Mouse (Mus musculus): Measurements from ENCODE around the gene Ncoa7. TPM values are rescaled to one million over a fixed set of nuclear protein-coding genes. Genes with fewer than 3 reads are reported as not detected.

The Ncoa7 gene
- total and polyA plus RNA-seq, 3 experiments = 16.3 to 50.1 (median 16.6) TPM

DNA sequence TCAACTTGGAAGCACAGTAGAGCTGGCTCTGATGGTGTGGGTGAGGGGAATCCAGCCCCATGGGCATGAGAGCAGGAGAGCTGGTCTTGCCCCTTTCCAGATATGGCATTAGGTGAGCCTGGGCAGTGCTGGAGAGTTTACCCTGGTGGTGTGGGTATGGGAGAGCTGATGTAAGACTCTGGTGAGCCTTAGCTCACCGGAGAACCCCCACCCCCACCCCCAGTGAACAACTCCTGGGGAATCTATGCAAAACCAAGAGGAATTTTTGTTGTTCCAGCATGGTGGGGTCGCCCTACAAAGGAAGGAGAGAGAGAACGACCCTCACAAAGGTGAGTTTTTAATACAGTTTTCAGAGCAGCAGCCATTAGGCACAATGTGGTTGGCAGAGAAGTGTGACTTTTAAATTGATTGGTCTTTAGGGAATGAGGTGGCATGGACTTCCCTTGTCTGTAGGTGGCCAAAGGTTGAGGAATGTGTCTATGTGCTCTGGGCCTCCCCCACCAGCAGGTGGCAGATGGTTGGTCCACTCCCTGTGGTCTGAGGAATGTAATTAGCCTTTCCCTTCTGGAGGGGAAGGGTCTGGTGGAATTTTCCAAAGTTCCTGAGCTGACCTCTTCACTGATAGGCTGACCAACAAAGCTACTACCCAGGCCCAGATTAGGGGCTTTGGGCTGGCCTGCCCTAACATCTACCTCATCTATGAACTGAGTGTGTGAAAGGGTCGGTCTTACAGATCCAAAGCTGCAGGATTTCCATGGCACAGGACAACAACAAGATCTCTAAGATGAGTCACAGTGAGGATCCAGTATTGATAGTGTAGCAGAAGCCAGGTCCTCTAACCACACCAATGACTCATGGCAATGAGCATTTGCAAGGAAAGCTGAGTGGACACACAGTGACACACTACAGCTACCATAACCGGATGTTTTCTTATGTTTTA is 73.7 kb downstream of the Ncoa7 start:
- Histone ChIP-seq H3K4me1 (ENCODE audit: insufficient read depth, low read depth, low read length) (peaks cover 15% of the 10 kb centered on the region), H3K4me3 (ENCODE audit: low read depth, low read length) (no peak overlapping the region), H3K27me3 (ENCODE audit: insufficient read depth, low read length) (no peaks in the 10 kb centered on the region), H3K9me3 (replicated peaks) (no peaks in the 10 kb centered on the region), H3K36me3 (replicated peaks) (peaks cover 31% of the 10 kb centered on the region)
- DNase-seq (ENCODE audit: low spot score) (no peak), ATAC-seq (ENCODE audit: extremely low read depth, insufficient number of reproducible peaks, low FRiP score, poor library complexity, severe bottlenecking) (no peak)
- TF ChIP-seq CTCF (IDR thresholded peaks at IDR 0.05; ENCODE audit: low read depth, low read length) (no peak), GATA1 (IDR thresholded peaks at IDR 0.05; ENCODE audit: borderline replicate concordance, low read length) (no peak), GATA2 (IDR thresholded peaks at IDR 0.05; ENCODE audit: borderline replicate concordance, low read depth, low read length) (no peak), POLR2AphosphoS5 (IDR thresholded peaks at IDR 0.05; ENCODE audit: insufficient replicate concordance, low read depth, low read length) (no peak), TAL1 (conservative IDR thresholded peaks at IDR 0.05; ENCODE audit: low read depth, low read length) (no peak)

GRCm38 (mm10) chr10:30723014-30723413 is 80.1 kb downstream of the Ncoa7 start:
- peaks cover 53% of the 10 kb centered on the region for H3K36me3 ChIP-seq (replicated peaks)
- no peaks in the 10 kb centered on the region for H3K9me3 ChIP-seq (replicated peaks)
- ATAC-seq (ENCODE audit: extremely low read depth, insufficient number of reproducible peaks, low FRiP score, poor library complexity, severe bottlenecking) = no peak
- no peak overlapping the region for H3K4me3 ChIP-seq (ENCODE audit: low read depth, low read length)
- TF ChIP-seq GATA2 (IDR thresholded peaks at IDR 0.05; ENCODE audit: borderline replicate concordance, low read depth, low read length) = no peak
- no peak for TF ChIP-seq POLR2AphosphoS5 (IDR thresholded peaks at IDR 0.05; ENCODE audit: insufficient replicate concordance, low read depth, low read length)
- TF ChIP-seq TAL1 (conservative IDR thresholded peaks at IDR 0.05; ENCODE audit: low read depth, low read length) = no peak
- no peak for TF ChIP-seq CTCF (IDR thresholded peaks at IDR 0.05; ENCODE audit: low read depth, low read length)
- TF ChIP-seq GATA1 (IDR thresholded peaks at IDR 0.05; ENCODE audit: borderline replicate concordance, low read length) = no peak
- no peaks in the 10 kb centered on the region for H3K27me3 ChIP-seq (ENCODE audit: insufficient read depth, low read length)
- DNase-seq (ENCODE audit: low spot score) = no peak
- H3K4me1 ChIP-seq (ENCODE audit: insufficient read depth, low read depth, low read length) = peaks cover 24% of the 10 kb centered on the region

- peaks cover 23% of the 10 kb centered on the region for H3K4me1 ChIP-seq (ENCODE audit: insufficient read depth, low read depth, low read length)
- DNase-seq (ENCODE audit: low spot score) = no peak
- no peaks in the 10 kb centered on the region for H3K27me3 ChIP-seq (ENCODE audit: insufficient read depth, low read length)
- H3K9me3 ChIP-seq (replicated peaks) = no peaks in the 10 kb centered on the region
- no peak for ATAC-seq (ENCODE audit: extremely low read depth, insufficient number of reproducible peaks, low FRiP score, poor library complexity, severe bottlenecking)
- H3K4me3 ChIP-seq (ENCODE audit: low read depth, low read length) = no peak overlapping the region; the same call in 1 of the 2 replicates
- TF ChIP-seq GATA1 (IDR thresholded peaks at IDR 0.05; ENCODE audit: borderline replicate concordance, low read length) = no peak
- no peak for TF ChIP-seq POLR2AphosphoS5 (IDR thresholded peaks at IDR 0.05; ENCODE audit: insufficient replicate concordance, low read depth, low read length)
- TF ChIP-seq GATA2 (IDR thresholded peaks at IDR 0.05; ENCODE audit: borderline replicate concordance, low read depth, low read length) = no peak
- TF ChIP-seq TAL1 (conservative IDR thresholded peaks at IDR 0.05; ENCODE audit: low read depth, low read length) = no peak
- TF ChIP-seq CTCF (IDR thresholded peaks at IDR 0.05; ENCODE audit: low read depth, low read length) = no peak
- H3K36me3 ChIP-seq (replicated peaks) = peaks cover 43% of the 10 kb centered on the region
These were observed 82.6 kb downstream of the Ncoa7 start for GRCm38 (mm10) chr10:30720556-30720955.

- Histone ChIP-seq H3K4me3 (ENCODE audit: low read depth, low read length) (no peak overlapping the region), H3K4me1 (ENCODE audit: insufficient read depth, low read depth, low read length) (peaks cover 21% of the 10 kb centered on the region), H3K36me3 (replicated peaks) (peaks cover 41% of the 10 kb centered on the region), H3K27me3 (ENCODE audit: insufficient read depth, low read length) (no peaks in the 10 kb centered on the region), H3K9me3 (replicated peaks) (no peaks in the 10 kb centered on the region)
- TF ChIP-seq TAL1 (conservative IDR thresholded peaks at IDR 0.05; ENCODE audit: low read depth, low read length) = no peak
- TF ChIP-seq POLR2AphosphoS5 (IDR thresholded peaks at IDR 0.05; ENCODE audit: insufficient replicate concordance, low read depth, low read length) = no peak
- TF ChIP-seq CTCF (IDR thresholded peaks at IDR 0.05; ENCODE audit: low read depth, low read length) = no peak
- TF ChIP-seq GATA2 (IDR thresholded peaks at IDR 0.05; ENCODE audit: borderline replicate concordance, low read depth, low read length) = no peak
- no peak for TF ChIP-seq GATA1 (IDR thresholded peaks at IDR 0.05; ENCODE audit: borderline replicate concordance, low read length)
- ATAC-seq (ENCODE audit: extremely low read depth, insufficient number of reproducible peaks, low FRiP score, poor library complexity, severe bottlenecking) (no peak), DNase-seq (ENCODE audit: low spot score) (no peak)
These were observed 83.2 kb downstream of the Ncoa7 start for GRCm38 (mm10) chr10:30719947-30720346.

DNA sequence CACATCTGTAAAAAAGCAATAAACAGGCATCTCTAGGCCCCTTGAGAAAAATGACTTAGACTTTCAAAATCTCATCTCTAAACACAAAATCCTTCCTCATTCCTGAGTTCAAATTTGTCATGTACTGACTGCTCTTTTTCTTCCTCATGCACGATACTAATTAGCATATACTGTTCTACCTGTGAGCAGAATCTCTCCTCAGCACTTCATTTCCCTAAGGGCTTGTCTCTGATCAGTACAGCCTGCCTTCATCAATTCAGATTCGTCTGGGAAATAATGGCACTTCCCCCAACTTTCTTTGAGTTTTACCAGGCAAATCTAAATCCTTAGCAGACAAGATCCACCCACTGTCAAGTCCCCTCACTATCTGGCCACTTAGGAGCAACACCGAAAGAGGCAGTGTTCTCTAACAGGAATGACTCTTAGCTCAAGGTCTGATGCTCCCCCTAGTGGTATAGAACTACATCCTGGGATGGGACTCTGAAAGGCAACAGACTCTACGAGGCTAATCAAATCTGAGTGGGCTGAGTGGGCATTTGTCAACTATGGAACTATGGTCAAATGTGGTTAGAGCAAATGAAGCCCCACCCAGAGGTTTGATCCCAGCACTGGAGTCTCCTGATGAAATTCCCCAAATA is 84.3 kb downstream of the Ncoa7 start:
- ATAC-seq (ENCODE audit: extremely low read depth, insufficient number of reproducible peaks, low FRiP score, poor library complexity, severe bottlenecking) (peak; percentile 83), DNase-seq (ENCODE audit: low spot score) (peak; percentile 17)
- Histone ChIP-seq H3K27me3 (ENCODE audit: insufficient read depth, low read length) (no peaks in the 10 kb centered on the region), H3K9me3 (replicated peaks) (no peaks in the 10 kb centered on the region), H3K4me3 (ENCODE audit: low read depth, low read length) (no peak overlapping the region), H3K4me1 (ENCODE audit: insufficient read depth, low read depth, low read length) (peaks cover 21% of the 10 kb centered on the region), H3K36me3 (replicated peaks) (peaks cover 34% of the 10 kb centered on the region)
- TF ChIP-seq POLR2AphosphoS5 (IDR thresholded peaks at IDR 0.05; ENCODE audit: insufficient replicate concordance, low read depth, low read length) (no peak), CTCF (IDR thresholded peaks at IDR 0.05; ENCODE audit: low read depth, low read length) (peak; percentile 72)

GRCm38 (mm10) chr10:30716171-30716570 is 87.0 kb downstream of the Ncoa7 start:
- Histone ChIP-seq H3K4me3 (ENCODE audit: low read depth, low read length) (no peak overlapping the region), H3K4me1 (ENCODE audit: insufficient read depth, low read depth, low read length) (peaks cover 19% of the 10 kb centered on the region), H3K36me3 (replicated peaks) (peaks cover 24% of the 10 kb centered on the region), H3K9me3 (replicated peaks) (no peaks in the 10 kb centered on the region), H3K27me3 (ENCODE audit: insufficient read depth, low read length) (no peaks in the 10 kb centered on the region)
- TF ChIP-seq TAL1 (conservative IDR thresholded peaks at IDR 0.05; ENCODE audit: low read depth, low read length) (no peak), GATA2 (IDR thresholded peaks at IDR 0.05; ENCODE audit: borderline replicate concordance, low read depth, low read length) (no peak), POLR2AphosphoS5 (IDR thresholded peaks at IDR 0.05; ENCODE audit: insufficient replicate concordance, low read depth, low read length) (no peak)
- no peak for DNase-seq (ENCODE audit: low spot score)
- ATAC-seq (ENCODE audit: extremely low read depth, insufficient number of reproducible peaks, low FRiP score, poor library complexity, severe bottlenecking) = no peak

Measured in G1E (cell line).